Mouse (Mus musculus) urinary bladder, postnatal 4 days (tissue): ENCODE data around the gene Olfr342.

Experiments
- DNase-seq, 2 experiments: peaks; one replicate each; pipeline ENCODE4 v3.0.0; 2021 to 2022; ENCODE audit warnings: low spot score in 2 of 2

Gene Olfr342

DNA sequence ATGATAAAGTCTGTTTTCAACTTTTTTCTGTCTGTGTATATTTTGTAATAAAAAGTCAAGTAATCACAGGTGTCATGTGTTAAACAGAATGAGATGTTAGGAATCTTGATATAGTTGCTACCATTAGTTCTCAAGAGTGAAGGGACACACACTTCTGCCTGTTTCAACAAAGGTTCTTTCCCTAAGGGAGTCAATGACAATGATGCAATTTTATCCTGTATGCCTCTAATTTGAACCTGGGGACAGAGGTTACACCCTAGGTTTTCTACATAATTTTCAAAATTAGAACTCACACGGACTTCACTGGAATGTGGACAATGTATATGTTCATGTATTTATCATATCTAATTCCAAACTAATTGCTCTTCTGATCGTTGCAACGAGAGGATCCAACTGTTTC, at the start of gene Olfr342:
Gene Olfr342 (plus strand): TSS at position 301 of the 400 bp plus-strand sequence.
- no peak for DNase-seq

DNA sequence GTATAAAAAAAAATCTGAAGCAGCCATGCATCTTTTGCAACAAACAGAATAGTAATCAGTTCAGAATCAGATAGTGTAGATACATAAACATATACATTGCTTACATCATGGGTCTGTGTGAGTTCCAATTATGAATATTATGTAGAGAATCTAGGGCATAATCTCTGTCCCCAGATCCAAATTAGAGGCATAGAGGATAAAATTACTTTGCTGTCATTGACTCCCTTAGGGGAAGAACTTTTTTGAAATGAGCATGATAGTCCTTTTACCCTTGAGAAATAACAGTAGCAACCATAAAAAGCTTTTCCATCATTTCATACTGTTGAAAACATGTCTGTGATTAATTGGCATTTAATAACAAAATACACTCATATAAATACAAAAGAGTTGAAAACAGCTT, 42.4 kb upstream of the Olfr342 start, which contains the start of gene Olfr341:
Gene Olfr341 (minus strand): TSS at position 101 of the 400 bp plus-strand sequence.
- DNase-seq = no peak

DNA sequence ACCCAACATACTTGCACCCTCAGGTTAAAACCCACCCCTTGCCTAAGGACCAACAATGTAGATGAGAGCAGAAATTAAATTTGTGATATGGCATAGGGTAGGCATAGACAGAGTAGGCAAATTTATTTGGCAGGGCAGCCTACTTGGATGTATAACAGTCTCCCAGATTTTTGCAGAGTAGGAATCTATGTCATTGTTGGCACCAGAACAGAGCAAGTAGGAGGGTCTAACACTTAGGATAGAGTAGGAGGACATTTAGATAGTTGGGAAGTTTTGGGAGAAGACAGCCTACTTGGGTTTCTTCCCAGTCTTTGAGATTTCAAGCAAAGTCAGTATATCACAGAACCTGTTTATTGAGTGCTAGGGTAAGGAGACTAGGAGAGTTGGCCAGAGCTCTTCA, 40.4 kb downstream of the Olfr342 start:
- DNase-seq = no peak

DNA sequence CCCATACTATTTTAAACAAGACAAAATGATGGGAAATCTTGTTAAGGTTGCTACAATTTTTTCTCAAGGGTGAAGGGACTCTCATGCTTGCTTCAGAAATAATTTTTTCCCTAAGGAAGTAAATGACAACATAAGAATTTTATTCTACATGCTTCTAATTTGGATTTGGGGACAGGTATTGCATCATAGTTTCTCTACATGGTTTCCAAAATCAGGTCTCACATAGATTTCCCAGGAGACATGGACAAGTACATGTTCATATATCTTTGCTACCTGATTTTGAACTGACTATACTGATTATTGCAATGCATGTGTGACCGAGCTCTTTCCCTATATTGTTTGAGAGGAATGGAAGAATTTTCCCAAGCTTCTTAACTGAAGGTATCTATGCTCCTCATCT, 41.6 kb downstream of the Olfr342 start, which contains the start of gene Olfr344:
Gene Olfr344 (plus strand): TSS at position 301 of the 400 bp plus-strand sequence.
- DNase-seq = no peak

DNA sequence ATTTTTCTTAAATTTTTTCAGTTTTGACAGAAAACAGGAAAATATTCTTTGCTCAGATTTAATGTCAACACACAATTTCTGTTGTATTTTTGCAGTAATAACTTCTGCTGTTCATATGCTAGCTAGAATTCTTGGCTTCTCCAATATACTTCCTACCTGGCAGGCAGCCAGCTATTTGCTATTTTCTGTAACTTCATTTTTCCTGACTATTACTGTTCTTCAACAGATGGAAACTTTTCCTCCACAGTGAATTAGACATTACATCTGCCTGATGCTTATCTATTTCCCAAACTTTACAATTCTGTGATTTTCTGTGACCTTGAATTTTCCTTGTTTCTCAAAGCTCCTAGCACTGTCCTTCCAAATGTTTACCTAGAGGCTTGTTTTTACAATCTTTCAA, 42.2 kb downstream of the Olfr342 start:
- DNase-seq = no peak

DNA sequence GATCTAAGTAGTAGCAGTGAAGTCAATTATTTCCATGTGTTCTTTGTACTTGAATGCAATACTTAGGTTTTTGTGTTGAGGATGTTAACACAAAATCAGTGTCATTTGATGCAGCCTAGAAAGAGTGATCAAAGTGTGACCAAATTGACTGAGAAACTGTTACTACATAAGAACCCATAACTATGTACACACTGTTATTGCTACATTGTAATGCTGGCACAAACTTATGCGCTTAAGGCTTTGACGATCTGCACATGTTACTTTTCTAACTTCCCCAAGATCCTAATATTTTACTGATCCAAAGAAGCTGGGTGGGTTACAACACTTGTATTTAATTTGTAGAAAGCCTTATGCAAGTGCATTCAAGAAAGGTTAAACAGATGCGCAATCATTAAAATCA, 43.0 kb downstream of the Olfr342 start:
- no peak for DNase-seq
